Mouse (Mus musculus) fat pad, adult 2 months (tissue): Measurements from ENCODE around the gene Gm20695.

Experiments used
- DNase-seq: peaks from one replicate; pipeline ENCODE4 v3.0.0-alpha.2; 2011; ENCODE audit warnings: low read depth, low spot score; ENCODE audit errors: extremely low read depth

Gm20695 gene

DNA sequence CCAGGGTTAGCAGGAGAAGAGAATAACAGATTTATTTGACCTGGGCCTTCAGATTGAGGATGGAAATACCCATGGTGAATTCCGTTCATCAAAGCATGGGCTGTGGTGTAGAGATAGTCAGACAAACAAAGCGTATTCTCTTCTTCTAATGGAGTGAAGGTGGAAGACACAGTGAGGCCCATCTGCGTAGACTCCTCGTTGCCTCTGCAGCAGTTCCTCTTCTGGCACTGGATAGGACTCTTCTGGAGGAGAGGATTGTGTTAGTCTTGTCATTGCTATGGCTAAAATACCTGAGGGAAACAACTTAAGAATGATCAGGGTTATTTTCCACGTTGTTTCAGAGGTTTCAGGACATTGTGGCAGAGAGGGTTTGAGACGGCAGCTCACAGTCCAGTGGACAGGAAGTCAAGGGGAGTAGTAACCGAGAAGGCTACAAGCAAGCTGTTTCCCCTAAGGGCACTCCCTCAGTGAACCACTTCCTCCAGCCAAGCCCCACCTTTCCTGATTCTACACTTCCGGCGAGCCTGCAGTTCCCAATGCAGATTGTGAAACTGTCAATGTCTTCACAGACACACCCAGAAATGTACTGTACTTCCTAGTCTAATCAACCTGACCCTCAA is 10.8 kb downstream of the Gm20695 start:
- no peak for DNase-seq

DNA sequence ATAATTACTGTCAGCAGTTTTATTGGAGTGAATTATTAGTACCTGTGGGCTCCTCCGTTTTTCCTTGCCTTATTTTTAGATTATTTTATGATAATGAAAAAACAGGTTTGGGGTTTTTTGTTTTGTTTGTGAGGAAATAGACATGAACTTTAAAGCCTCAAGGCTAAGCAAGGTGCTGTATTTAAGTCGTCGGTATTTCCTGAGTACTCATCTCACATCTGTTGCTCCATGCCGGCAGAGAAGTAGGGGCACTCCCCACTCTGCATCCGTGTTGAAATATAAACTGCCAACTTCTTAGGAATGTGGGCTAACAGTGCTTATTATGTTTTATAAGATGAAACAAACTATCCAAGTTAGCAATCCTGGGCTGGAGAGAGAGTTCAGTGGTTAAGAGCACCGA is 11.6 kb downstream of the Gm20695 start:
- DNase-seq, result no peak

DNA sequence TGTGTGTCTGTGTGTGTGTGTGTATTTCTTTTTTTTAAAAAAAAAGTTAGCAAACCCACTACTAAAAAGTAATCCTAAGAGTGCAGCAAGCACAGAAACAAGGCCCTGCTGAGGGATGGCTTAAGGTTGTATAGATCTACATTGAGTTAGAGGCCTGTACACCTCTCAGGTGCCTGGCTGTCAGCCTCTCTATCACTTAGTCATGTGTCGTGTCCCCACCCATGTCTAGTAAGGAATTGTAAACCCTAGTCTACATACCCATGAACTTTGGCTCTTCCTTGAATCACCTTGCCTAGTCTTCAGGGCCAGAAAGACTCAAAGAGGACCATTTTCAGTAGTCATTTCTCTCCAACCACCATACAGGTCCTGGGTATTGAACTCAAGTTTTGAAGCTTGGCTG is 12.1 kb downstream of the Gm20695 start:
- DNase-seq, result no peak

DNA sequence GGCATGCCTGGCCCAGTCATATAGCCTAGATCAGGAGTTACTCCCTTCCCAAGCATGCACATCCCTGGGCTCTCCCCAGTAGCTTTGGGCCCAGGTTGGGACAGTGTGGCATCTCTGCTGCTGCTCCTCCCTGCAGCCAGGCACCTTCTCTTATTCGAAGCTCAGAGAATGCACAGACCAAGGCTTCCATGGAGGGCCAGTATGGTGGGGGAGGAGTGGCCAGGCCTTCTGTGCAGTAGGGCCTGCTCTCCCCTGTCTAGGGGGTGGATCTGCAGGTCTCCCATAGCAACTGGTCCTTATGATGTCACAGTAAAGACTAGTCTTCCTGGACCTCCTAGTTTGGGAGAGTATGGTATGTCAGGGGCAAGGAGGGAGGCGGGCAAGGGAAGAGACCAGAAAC is 23.0 kb downstream of the Gm20695 start:
- DNase-seq, result no peak

DNA sequence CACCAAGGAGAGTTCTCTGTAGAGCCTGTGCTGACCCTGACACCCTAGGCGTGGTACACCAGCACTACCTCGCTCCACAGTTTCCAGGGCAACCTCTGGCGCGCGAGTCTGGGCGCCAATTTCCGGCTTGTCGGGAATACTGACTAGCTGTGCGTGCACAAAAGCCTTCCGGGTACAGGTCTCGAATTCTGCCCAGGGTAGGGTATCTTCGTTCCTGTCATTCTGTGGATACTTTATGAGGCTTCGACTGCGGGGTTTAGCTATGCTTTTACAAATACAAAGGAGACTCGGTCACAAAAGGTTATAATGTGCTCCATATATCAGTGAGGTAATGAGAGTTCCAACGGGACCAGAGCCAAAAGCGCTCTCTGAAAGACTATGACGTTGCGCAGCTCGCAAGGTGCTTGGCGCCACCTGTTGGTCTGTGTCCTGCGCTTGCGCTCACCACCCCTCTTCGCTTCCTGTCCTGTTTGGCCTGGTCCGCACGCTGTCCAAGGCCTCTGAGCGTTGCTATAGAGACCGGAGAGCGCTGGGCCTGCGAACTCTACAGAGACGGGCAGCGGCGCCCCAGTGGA is 24.2 kb downstream of the Gm20695 start, which contains the start of the genes 1700037C18Rik and Cluap1:
1700037C18Rik (minus strand) TSS at position 153 of the 575 bp plus-strand sequence.
Cluap1 (plus strand) TSS at position 265 of the 575 bp plus-strand sequence.
- peak; percentile 45 for DNase-seq

DNA sequence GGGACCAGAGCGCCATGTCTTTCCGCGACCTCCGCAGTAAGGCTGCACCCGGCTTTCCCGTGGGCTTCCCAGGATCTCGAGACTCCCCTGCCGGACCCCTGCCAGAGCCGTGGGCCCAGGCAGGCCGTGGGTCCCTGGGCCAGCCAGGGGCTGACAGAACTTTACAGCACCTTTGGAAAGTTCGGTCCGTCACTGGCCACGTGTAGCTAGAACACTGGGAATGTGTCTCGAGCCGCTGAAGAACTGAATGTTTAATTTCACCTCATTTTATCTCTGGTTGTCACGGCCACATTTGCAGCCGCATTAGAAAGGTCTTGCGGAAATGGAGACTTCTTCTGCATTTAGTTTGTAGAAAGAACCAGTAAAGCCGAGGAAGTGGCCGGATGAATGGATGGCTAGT is 24.7 kb downstream of the Gm20695 start:
- no peak for DNase-seq

DNA sequence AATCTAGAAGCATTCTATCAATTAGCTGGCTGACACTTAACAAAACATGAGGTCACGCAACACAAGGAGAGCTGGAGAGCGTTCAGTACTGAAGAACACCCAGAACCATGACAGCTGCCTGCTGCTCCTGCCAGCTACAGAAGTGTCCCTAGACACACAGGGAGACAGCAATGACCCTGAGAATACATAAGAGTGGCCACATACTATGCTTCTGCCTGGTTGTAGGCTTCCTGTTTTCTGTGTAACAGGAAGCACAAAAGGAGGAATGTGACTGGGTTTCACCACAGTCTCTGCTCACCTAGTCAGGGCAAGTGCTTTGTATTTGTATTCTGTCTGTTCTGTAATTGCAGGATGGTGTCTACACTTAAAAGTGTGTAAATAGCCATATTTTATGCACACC is 36.3 kb downstream of the Gm20695 start:
- DNase-seq, result no peak

DNA sequence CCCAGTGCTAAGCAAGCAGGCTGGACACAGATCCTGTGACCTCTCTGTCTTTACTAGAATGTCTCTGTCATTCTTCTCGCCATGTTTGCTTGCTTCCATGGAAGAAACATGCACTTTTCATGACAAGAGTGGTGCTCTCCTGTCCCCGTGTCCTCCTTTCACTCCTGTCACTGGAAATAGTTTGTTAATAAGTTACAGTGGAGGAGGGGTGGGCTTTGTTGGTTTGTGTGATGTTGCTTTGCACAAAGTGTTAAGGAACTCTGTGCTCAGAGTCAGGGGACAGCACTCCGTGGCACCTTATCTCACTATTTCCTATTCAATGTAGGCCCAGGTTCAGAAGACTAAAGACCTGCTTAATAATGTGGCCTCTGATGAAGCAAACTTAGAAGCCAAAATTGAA is 39.1 kb downstream of the Gm20695 start:
- no peak for DNase-seq

DNA sequence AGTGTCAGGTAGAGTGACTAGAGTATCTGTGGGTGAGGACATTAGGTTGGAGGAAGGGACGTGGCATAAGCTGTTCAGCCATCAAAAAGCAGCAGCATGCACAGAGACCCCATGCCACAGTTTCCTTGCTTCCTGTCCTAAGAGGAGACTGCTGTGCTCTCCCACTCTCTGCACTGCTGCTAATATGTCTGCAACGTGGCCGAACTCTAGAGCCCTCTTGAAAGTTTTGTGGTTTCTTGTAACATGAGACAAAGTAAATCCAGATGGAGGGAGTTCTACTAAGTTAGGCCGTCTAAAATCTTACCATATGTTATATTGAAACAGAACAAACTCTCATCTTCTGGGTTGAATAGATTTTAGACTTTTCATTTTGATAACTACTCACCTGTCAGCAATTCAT is 39.5 kb downstream of the Gm20695 start:
- no peak for DNase-seq

DNA sequence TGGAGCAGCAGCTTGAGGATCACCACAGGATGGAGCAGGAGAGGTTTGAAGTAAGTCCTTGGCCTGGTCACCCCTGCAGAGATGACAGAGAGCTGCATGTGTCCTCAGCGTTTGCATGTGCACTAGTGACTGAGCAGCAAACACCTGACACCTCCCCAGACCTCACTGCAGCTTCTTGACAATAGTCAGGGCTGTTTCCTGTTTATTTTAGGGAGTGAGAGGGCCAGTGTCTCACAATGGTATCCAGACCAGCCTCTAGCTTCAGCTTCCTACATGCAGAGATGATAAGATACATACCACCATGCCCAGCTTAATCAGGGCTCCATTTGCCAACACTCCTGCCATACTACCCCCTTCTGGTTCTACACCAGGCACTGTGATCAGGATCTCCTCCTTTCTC is 44.1 kb downstream of the Gm20695 start:
- DNase-seq, result no peak

DNA sequence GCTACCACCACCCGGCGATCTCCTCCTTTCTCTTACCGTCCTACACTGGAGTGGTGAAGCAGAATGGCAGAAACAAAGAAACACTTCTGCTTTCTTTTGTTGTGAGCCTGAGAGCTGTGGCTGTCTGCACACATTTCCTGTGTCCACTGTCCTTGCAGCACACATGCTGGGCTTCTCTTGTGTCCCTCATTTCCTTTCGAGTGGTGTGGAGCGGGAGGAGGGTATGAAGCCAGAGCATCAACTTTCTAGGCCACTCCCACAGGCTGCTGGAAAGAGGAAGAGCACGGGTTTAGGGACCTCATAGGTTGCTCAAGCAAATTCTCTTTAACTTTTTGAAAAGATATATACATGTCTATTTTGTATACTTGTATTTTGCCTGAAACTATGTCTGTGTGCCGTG is 44.7 kb downstream of the Gm20695 start:
- no peak for DNase-seq

DNA sequence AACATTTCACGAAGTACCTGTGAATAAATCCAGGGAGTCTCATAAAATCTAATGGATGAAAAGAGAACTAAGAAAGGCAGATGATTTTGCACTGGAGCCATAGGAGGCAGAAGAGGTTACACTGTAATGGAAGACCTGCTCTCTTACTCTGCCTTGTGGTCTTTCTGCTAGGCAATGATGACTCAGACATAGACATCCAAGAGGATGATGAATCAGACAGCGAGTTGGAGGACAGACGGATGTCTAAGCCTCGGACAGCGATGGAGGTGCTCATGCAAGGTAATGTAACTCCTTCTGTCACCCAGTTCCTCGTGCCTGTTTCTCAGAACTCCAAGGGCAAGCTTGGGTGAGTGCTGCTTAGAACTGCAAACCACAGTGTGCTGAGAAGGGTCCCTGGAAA is 49.1 kb downstream of the Gm20695 start:
- DNase-seq, result no peak

DNA sequence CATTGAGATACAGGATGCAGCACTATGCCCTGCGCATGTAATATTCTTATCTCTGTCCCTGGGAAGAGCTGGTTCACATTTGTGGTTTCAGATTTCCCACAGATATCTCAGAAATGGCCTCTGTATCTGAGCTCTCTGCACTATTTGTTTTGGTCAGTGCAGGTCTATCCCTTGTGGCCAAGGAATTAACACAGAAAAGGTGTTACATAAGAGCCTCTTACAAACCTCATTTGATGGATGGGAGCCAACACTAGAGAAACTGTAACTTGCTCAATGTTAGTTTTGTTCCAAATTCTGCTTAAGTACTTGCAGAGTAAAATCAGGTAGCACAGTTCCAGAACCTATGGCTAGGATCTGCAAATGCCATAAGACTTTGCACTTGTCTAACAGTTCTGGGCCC is 49.6 kb downstream of the Gm20695 start:
- peak; percentile 74 for DNase-seq

DNA sequence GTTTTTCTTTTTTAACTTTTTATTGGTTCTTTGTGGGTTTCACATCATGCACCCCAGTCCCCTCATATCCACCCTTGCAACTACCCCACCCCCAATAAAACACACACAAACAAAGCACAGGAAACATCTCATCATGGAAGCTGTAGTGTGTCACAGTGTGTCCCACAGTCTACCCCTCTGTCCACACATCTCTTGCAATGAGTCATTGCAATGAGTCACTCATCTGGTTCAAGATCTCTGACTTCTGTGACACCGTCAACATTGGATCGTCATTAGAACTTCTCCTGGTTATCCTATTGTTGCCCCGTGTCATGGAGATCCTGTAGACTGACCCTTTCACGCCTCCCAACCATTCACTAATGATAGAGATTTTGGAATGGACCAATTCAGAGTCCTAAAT is 50.3 kb downstream of the Gm20695 start:
- no peak for DNase-seq

DNA sequence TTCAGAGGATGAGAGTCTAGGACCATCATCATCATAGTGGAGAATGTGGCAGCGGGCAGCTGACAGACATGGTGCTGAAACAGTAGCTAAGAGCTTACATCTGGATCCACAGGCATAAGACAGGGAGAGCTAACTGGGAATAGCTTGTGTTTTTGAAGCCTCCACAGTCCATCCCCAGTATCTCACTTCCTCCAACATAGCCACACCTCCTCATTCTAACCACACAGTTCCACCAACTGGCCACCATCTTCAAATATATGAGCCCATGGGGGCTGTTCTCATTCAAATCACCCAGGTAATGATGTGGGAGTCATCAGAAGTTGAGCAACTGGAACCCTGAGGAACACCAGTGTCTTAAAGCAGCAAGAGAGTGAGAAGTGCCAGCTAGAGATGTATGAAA is 66.7 kb downstream of the Gm20695 start:
- DNase-seq, result no peak

DNA sequence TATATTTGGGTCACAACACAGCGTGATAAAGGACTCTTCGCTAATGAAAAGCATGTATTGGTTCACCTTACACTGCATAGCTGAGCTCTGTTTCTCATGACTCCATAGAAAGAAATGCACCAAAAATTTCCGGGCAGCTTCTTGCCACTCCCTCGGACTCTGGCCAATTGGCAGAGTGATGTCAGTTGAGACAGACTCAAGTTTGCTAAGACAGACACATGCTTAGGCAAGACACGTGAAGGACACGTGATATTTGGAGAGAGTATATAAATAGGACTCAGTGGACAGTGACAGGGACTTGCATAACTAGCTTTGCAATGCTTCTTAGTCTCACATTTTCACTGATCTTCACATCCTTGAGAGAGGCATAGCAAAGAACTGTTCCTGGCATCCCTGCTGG is 71.9 kb downstream of the Gm20695 start:
- DNase-seq, result peak; percentile 76

DNA sequence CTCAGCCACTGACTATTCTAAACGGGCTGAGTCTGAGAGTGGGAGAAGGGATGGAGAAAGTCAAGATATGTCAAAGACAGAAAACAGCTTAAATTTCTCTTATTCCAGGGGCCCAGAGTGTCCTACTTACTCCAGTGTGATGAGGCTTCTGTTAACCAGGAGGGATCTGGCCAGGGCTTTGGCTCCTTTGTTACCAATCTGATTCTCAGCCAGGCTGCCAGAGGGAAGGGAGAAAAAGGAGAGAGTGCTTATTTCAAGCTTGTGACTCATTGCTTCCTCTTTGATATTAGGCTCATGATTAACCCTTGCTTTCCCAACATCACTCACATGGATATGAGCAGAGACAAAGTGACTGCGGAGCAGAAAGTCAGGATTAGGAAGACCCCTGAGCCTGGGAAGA is 74.8 kb downstream of the Gm20695 start:
- DNase-seq, result no peak

DNA sequence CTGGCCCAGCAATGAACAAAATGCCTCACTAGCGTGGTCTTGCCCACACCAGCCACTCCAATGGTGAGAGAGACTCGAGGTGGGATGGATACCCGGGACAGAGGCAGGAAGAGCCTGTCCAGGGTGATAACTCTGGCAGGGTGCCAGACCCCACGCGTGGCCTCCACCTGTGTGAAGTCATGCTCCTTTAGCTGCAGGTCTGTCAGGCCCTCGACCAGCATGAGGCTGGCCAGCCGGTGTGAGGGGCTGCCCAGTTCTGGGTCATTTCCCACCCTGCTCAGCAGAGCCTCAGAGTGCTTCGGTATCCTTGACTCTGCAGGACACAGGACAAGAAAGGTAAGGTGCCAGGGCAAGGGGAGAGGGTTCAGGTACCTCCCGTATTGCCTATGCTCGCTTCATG is 80.5 kb downstream of the Gm20695 start:
- no peak for DNase-seq

DNA sequence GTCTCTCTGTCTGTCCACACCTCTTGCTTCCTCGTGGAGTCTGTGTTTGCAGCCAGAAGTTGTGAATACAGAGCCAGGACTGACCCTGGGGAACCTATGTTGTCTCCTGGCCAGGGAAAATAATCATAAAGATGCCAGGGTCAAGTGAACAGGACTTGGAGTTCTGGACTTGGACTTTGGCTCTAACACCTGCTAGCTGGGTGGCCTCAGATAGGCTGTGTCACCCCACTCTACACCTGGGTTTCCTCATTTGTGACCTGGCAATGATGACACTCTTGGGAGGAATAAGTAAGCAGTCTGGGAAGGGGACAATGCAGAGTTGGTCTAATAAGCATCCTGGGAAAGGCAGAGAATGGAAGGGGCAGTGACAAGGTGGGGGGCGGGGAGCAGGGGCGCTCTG is 81.1 kb downstream of the Gm20695 start:
- no peak for DNase-seq
